Mouse (Mus musculus): ENCODE measurements around the gene Isg20.

GRCm38 (mm10) chr7:78864446-78864802 is 48.8 kb upstream of the Isg20 start:
- TF ChIP-seq TAL1 (IDR thresholded peaks at IDR 0.05; ENCODE audit: low read length) = no peak
- no peak for TF ChIP-seq GATA1 (IDR thresholded peaks at IDR 0.05; ENCODE audit: low read depth, low read length)
- no peak for TF ChIP-seq MYC (IDR thresholded peaks at IDR 0.05; ENCODE audit: low read depth, low read length)
- no peak for TF ChIP-seq POLR2A (IDR thresholded peaks at IDR 0.05; ENCODE audit: control insufficient read depth in 1 of 2, insufficient read depth in 1 of 2, low read depth in 1 of 2, low read length in 2 of 2, poor library complexity in 1 of 2)
- no peak for TF ChIP-seq ETS1 (IDR thresholded peaks at IDR 0.05; ENCODE audit: low read depth, low read length)
- TF ChIP-seq MAZ (IDR thresholded peaks at IDR 0.05; ENCODE audit: low read depth, low read length) = no peak
- TF ChIP-seq CTCF (IDR thresholded peaks at IDR 0.05 in 2 of 3, conservative IDR thresholded peaks at IDR 0.05 in 1 of 3; ENCODE audit: control insufficient read depth in 1 of 3, insufficient read depth in 1 of 3, low read depth in 2 of 3, low read length in 3 of 3, poor library complexity in 1 of 3, severe bottlenecking in 1 of 3) = no peak
- TF ChIP-seq MEF2A (IDR thresholded peaks at IDR 0.05; ENCODE audit: extremely low read depth, insufficient replicate concordance, low read depth, low read length, poor library complexity, severe bottlenecking) = no peak
- TF ChIP-seq ZKSCAN1 (IDR thresholded peaks at IDR 0.05; ENCODE audit: low read depth, low read length) = no peak
